Mouse (Mus musculus): ENCODE measurements around the gene Plek. TPM values are rescaled to one million over a fixed set of nuclear protein-coding genes. Genes with fewer than 3 reads are reported as not detected.

The Plek gene
- polyA plus RNA-seq, 1 experiment from 2014 or later = 2.6 TPM

DNA sequence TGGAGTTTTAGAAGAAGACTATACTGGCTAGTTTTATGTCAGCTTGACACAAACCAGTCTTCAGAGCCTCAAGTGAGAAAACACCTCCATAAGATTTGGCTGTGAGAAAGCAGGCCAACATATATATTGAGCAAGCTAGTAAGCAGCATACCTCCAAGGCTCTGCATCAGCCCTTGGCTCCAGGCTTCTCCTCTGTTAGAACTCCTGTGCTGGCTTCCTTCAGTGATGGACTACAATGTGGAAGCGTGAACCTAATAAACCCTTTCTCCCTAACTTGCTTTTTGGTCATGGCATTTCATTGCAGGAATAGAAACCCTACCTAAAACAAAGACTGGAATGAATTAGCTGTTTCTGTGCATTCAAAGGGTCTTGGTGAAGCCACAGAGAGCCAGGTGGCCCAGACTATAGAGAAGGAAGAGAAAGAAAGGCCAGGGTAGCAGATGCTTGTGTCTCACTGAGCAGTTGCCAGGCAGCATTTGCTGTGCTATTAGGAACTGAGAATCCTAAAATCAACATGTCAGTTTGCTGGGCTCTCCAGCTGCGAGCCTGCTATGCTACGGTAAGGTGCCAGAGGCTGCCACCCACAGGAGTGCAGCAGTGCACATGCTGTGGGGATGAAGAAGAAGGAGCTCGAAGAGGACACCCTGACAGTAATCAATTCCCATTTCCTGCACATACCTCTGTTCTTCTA lies 110.9 kb downstream of the Plek start:
- Histone ChIP-seq H3K9me3 (ENCODE audit: control insufficient read depth, low read length) (no peaks in the 10 kb centered on the region), H3K4me3 (ENCODE audit: control insufficient read depth in 1 of 2, insufficient read depth in 1 of 2, low read depth in 1 of 2, low read length in 2 of 2) (no peak overlapping the region), H3K36me3 (ENCODE audit: control insufficient read depth, insufficient read depth, low read length) (no peaks in the 10 kb centered on the region), H3K27me3 (ENCODE audit: control insufficient read depth, insufficient read depth, low read length) (no peaks in the 10 kb centered on the region), H3K9ac (ENCODE audit: low read length) (no peak overlapping the region), H3K4me1 (ENCODE audit: control insufficient read depth in 2 of 2, insufficient read depth in 2 of 2, low read length in 2 of 2) (no peaks in the 10 kb centered on the region), H3K27ac (replicated peaks in 1 of 2; ENCODE audit: control insufficient read depth in 1 of 2, insufficient read depth in 1 of 2, low read depth in 2 of 2, low read length in 2 of 2) (no peak overlapping the region), H3K4me2 (ENCODE audit: low read length) (no peak overlapping the region)
- WGBS = 69% methylated on average over 4 of the region's 4 CpGs
- ATAC-seq (ENCODE audit: insufficient number of reproducible peaks, insufficient read depth, low FRiP score, low read depth) = no peak

DNA sequence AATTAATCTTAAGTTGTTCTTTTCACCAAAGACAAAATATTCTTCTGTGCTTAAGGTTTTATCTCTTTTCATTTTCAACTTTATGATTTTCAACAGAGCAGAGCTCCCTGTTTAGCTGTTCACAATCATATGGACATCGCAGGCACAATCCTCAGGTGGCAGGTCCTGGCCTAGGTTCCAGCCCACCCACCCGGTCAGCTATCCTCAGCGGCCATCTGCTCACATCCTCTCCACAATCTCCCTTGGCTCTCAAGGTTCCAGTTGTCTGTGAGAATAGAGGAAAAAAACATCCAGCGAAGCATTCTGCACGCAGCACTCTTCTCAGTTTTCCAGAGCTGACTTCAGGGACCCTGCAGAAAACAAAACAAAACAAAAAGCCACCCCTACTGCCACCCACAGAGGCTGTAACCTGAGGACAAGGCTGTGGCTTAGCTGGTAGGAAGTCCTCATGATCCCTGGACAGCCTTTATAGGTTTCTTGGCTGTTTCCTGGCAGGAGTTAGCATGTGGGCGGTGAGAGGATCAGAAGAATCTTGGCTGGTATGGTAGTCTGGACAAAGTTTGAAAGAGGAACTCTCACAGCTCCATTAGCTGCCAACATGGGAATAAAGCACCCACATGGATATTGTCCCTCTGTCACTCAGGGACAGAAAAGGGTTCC lies 116.5 kb downstream of the Plek start:
- H3K36me3 ChIP-seq (ENCODE audit: control insufficient read depth, insufficient read depth, low read length) = no peaks in the 10 kb centered on the region
- H3K27ac ChIP-seq (replicated peaks in 1 of 2; ENCODE audit: control insufficient read depth in 1 of 2, insufficient read depth in 1 of 2, low read depth in 2 of 2, low read length in 2 of 2) = no peak overlapping the region
- no peak overlapping the region for H3K4me2 ChIP-seq (ENCODE audit: low read length)
- H3K9me3 ChIP-seq (ENCODE audit: control insufficient read depth, low read length) = no peaks in the 10 kb centered on the region
- H3K9ac ChIP-seq (ENCODE audit: low read length) = no peak overlapping the region
- no peak overlapping the region for H3K4me3 ChIP-seq (ENCODE audit: control insufficient read depth in 1 of 2, insufficient read depth in 1 of 2, low read depth in 1 of 2, low read length in 2 of 2)
- H3K27me3 ChIP-seq (ENCODE audit: control insufficient read depth, insufficient read depth, low read length) = no peaks in the 10 kb centered on the region
- WGBS = 69% methylated on average over 6 of the region's 6 CpGs
- no peak for ATAC-seq (ENCODE audit: insufficient number of reproducible peaks, insufficient read depth, low FRiP score, low read depth)
- no peaks in the 10 kb centered on the region; a peak in 1 of 4 replicates for H3K4me1 ChIP-seq (ENCODE audit: control insufficient read depth in 2 of 2, insufficient read depth in 2 of 2, low read length in 2 of 2)

DNA sequence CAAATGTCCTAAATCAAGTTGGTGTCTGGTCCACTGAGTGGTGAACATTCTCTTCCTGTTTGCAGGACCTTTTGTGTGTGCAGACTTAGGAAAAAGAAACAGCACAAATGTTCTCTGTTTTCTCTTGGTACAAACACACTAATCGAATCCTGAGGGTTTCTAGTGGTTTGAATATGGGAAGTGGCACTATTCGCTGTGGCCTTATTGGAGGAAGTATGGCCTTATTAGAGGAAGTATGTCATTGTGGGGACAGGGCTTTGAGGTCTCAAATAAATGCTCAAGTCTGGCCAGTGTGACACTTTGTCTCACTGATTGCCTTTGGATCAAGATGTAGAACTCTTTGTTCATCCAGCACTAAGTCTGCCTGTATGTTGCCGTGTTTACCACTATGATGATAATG lies 120.0 kb downstream of the Plek start:
- 82% methylated on average over 3 of the region's 3 CpGs for WGBS
- Histone ChIP-seq H3K4me3 (ENCODE audit: control insufficient read depth in 1 of 2, insufficient read depth in 1 of 2, low read depth in 1 of 2, low read length in 2 of 2) (no peak overlapping the region), H3K4me1 (ENCODE audit: control insufficient read depth in 2 of 2, insufficient read depth in 2 of 2, low read length in 2 of 2) (no peaks in the 10 kb centered on the region; a peak in 1 of 4 replicates), H3K27me3 (ENCODE audit: control insufficient read depth, insufficient read depth, low read length) (no peaks in the 10 kb centered on the region), H3K9me3 (ENCODE audit: control insufficient read depth, low read length) (no peaks in the 10 kb centered on the region), H3K27ac (replicated peaks in 1 of 2; ENCODE audit: control insufficient read depth in 1 of 2, insufficient read depth in 1 of 2, low read depth in 2 of 2, low read length in 2 of 2) (no peak overlapping the region), H3K9ac (ENCODE audit: low read length) (no peak overlapping the region), H3K36me3 (ENCODE audit: control insufficient read depth, insufficient read depth, low read length) (no peaks in the 10 kb centered on the region), H3K4me2 (ENCODE audit: low read length) (no peak overlapping the region)
- ATAC-seq (ENCODE audit: insufficient number of reproducible peaks, insufficient read depth, low FRiP score, low read depth) = no peak

Other genes with a start within 250 kb of the Plek start
- gene Fbxo48, start 101.0 kb downstream of the Plek start, polyA plus RNA-seq (2014; fragmentation: Nextera tagmentation; extraction: Ambion mirVana) = 1.1 and 1.3 TPM in 2 replicates
- 11.6 and 12.7 TPM in 2 replicates for gene Cnrip1, start 795 bp downstream of the Plek start, polyA plus RNA-seq (2014; fragmentation: Nextera tagmentation; extraction: Ambion mirVana)
- gene Ppp3r1, start 106.9 kb upstream of the Plek start, polyA plus RNA-seq (2014; fragmentation: Nextera tagmentation; extraction: Ambion mirVana) = 82.3 and 83.2 TPM in 2 replicates
- gene Wdr92, start 129.7 kb upstream of the Plek start, polyA plus RNA-seq (2014; fragmentation: Nextera tagmentation; extraction: Ambion mirVana) = 18.0 and 20.4 TPM in 2 replicates
- 50.4 and 51.5 TPM in 2 replicates for gene Pno1, start 159.2 kb upstream of the Plek start, polyA plus RNA-seq (2014; fragmentation: Nextera tagmentation; extraction: Ambion mirVana)
- 83.6 and 87.9 TPM in 2 replicates for gene C1d, start 205.2 kb upstream of the Plek start, polyA plus RNA-seq (2014; fragmentation: Nextera tagmentation; extraction: Ambion mirVana)

All from heart, embryonic 14.5 days (tissue).